Mouse (Mus musculus) liver, postnatal 0 days (tissue): ENCODE results near the gene Zkscan16.

Experiments used
- CTCF ChIP-seq: sonication (generic); IDR thresholded peaks from 2 replicates; pipeline ENCODE4 v1.5.1; 2016; ENCODE audit warnings: antibody characterized with exemption, low read depth
- EP300 ChIP-seq: IDR thresholded peaks from 2 replicates; pipeline ENCODE4 v1.6.1; 2016; ENCODE audit warnings: antibody characterized with exemption, low read depth, mild to moderate bottlenecking

DNA sequence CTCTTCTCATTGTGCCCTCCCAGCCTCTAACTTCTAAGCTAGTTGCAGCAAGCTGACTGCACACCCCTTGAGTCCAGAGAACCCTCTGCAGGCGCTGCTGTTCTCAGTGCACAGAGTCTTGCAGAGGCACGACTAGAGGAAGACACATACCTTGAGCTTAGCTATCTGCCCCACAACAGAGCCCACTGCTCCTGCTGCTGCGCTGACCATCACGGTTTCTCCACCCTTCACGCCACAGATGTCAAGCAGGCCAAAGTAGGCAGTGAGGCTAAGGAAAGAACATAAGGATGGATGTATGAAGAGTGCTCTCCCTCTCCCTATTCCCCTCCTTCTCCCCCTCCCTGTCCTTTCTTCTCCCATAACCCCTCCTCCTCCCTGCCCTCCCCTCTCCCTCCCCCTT, 32.3 kb downstream of the Zkscan16 start:
- TF ChIP-seq EP300 (no peak), CTCF (no peak)
